Mouse (Mus musculus): ENCODE data around the gene Clic1.
"Not testable (repeated sequence)": the region's sequence is repeated elsewhere in the genome, so short reads cannot be mapped to it uniquely, and the experiment has no call there.

Clic1 gene

GRCm38 (mm10) chr17:35049561-35050016 is at the start of gene Clic1:
Clic1 (plus strand) TSS chr17:35049966.
- peak; percentile 69 for DNase-seq (ENCODE audit: low read depth, low spot score)

GRCm38 (mm10) chr17:35000717-35001451 is 48.9 kb upstream of the Clic1 start, which contains the start of gene Vars:
Vars (plus strand) TSS chr17:35000987.
- DNase-seq (ENCODE audit: low read depth, low spot score) = peak; percentile 87

GRCm38 (mm10) chr17:35001452-35002152 is 48.2 kb upstream of the Clic1 start:
- no peak for DNase-seq (ENCODE audit: low read depth, low spot score)

GRCm38 (mm10) chr17:35002153-35002865 is 47.5 kb upstream of the Clic1 start:
- DNase-seq (ENCODE audit: low read depth, low spot score) = no peak

GRCm38 (mm10) chr17:35003022-35003838 is 46.5 kb upstream of the Clic1 start:
- no peak for DNase-seq (ENCODE audit: low read depth, low spot score)

GRCm38 (mm10) chr17:35004075-35004717 is 45.6 kb upstream of the Clic1 start:
- DNase-seq (ENCODE audit: low read depth, low spot score) = no peak

GRCm38 (mm10) chr17:35005158-35005557 is 44.6 kb upstream of the Clic1 start:
- DNase-seq (ENCODE audit: low read depth, low spot score) = no peak

- DNase-seq (ENCODE audit: low read depth, low spot score) = not testable (repeated sequence)
Observed at GRCm38 (mm10) chr17:35005902-35006301, 43.9 kb upstream of the Clic1 start.

GRCm38 (mm10) chr17:35007387-35007991 is 42.3 kb upstream of the Clic1 start:
- no peak for DNase-seq (ENCODE audit: low read depth, low spot score)

GRCm38 (mm10) chr17:35009586-35009985 is 40.2 kb upstream of the Clic1 start:
- DNase-seq (ENCODE audit: low read depth, low spot score) = no peak

GRCm38 (mm10) chr17:35011440-35011839 is 38.3 kb upstream of the Clic1 start:
- DNase-seq (ENCODE audit: low read depth, low spot score) = no peak

- DNase-seq (ENCODE audit: low read depth, low spot score) = no peak
Observed at GRCm38 (mm10) chr17:35012430-35012829, 37.3 kb upstream of the Clic1 start.

GRCm38 (mm10) chr17:35013221-35013620 is 36.5 kb upstream of the Clic1 start:
- no peak for DNase-seq (ENCODE audit: low read depth, low spot score)

GRCm38 (mm10) chr17:35015296-35015695 is 34.5 kb upstream of the Clic1 start:
- DNase-seq (ENCODE audit: low read depth, low spot score) = no peak

- DNase-seq (ENCODE audit: low read depth, low spot score) = no peak
Observed at GRCm38 (mm10) chr17:35016376-35016775, 33.4 kb upstream of the Clic1 start, which contains the start of gene Vwa7. Vwa7 (plus strand) TSS chr17:35016579.

GRCm38 (mm10) chr17:35016791-35017705 is 32.7 kb upstream of the Clic1 start:
- no peak for DNase-seq (ENCODE audit: low read depth, low spot score)

GRCm38 (mm10) chr17:35017706-35018030 is 32.1 kb upstream of the Clic1 start:
- no peak for DNase-seq (ENCODE audit: low read depth, low spot score)

GRCm38 (mm10) chr17:35018171-35018570 is 31.6 kb upstream of the Clic1 start:
- no peak for DNase-seq (ENCODE audit: low read depth, low spot score)

GRCm38 (mm10) chr17:35019894-35020293 is 29.9 kb upstream of the Clic1 start:
- no peak for DNase-seq (ENCODE audit: low read depth, low spot score)
